Mouse (Mus musculus) stomach, postnatal 0 days (tissue): Measurements from ENCODE around the gene Pcca.

Experiments used
- CTCF ChIP-seq: IDR thresholded peaks from 2 replicates; pipeline ENCODE4 v1.5.1; 2016; ENCODE audit warnings: antibody characterized with exemption, low read depth, mild to moderate bottlenecking, moderate library complexity
- EP300 ChIP-seq: optimal IDR thresholded peaks from 2 replicates; pipeline ENCODE3; 2016; ENCODE audit warnings: antibody characterized with exemption

GRCm38 (mm10) chr14:122882795-122883409 is 348.8 kb downstream of the Pcca start:
- no peak for TF ChIP-seq CTCF
- TF ChIP-seq EP300, result no peak
